Mouse (Mus musculus) inflammation-experienced regulatory T-cells (primary cell): ENCODE measurements around the gene Clcn2. TPM values are rescaled to one million over a fixed set of nuclear protein-coding genes. Genes with fewer than 3 reads are reported as not detected.

Source experiments
- polyA plus RNA-seq, 2 experiments: library from polyadenylated mRNA; unstranded; fragments of 100-300 nt; shearing (Covaris generic); gene quantifications; one replicate each; pipeline ENCODE4 v1.2.1; 2017

Clcn2 gene
- polyA plus RNA-seq: 1 to 10 TPM; 2.7 to 3.5 TPM

GRCm38 (mm10) chr16:20717181-20717977 lies at the start of gene Clcn2, which contains the start of gene Polr2h:
TSS of gene Clcn2 (minus strand) at chr16:20717746.
TSS of gene Polr2h (plus strand) at chr16:20717665.

DNA sequence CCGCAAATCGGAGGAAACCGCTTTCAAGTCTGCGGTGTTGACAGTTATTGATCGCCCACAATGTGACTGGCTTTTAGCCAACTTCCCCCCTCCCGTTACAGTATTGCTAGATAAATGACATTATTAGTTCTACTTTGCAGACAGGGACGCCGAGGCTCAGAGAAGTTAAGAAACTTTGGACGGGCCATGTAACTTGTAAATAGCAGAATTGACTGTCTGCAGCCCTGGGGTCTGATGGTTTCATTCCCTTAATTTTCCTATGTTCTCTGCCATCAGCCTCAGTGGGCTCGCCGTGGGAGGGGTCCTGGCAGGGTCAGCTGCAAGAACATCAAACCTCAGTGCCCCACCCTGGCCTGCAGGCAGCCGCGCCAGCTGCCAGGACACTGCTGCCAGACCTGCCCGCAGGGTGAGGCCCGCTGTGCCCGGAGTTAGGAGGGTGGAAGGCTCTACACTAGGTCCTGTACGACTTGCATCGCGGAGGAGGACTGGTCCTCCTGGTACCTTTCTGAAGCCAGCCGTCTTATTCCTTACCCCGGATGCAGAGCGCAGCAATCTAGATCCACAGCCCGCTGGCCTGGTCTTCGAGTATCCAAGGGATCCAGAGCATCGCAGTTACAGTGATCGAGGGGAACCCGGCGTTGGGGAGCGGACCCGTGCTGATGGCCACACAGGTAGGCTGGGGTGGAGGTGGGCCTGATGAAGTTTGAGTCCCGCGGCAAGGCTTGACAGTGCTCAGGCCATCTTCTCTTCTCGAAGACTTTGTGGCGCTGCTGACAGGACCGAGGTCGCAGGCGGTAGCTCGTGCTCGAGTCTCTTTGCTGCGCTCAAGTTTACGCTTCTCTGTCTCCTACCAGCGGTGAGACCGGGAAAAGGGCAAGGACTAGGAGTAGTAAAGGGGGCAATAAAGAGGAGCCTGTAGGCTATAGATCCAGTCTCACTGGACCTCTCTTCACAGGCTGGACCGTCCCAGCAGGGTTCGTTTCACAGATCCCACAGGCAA lies 16.5 kb upstream of the Clcn2 start, which contains the start of gene Thpo:
Gene Thpo (minus strand): TSS at position 781 of the 1,000 bp plus-strand sequence.

DNA sequence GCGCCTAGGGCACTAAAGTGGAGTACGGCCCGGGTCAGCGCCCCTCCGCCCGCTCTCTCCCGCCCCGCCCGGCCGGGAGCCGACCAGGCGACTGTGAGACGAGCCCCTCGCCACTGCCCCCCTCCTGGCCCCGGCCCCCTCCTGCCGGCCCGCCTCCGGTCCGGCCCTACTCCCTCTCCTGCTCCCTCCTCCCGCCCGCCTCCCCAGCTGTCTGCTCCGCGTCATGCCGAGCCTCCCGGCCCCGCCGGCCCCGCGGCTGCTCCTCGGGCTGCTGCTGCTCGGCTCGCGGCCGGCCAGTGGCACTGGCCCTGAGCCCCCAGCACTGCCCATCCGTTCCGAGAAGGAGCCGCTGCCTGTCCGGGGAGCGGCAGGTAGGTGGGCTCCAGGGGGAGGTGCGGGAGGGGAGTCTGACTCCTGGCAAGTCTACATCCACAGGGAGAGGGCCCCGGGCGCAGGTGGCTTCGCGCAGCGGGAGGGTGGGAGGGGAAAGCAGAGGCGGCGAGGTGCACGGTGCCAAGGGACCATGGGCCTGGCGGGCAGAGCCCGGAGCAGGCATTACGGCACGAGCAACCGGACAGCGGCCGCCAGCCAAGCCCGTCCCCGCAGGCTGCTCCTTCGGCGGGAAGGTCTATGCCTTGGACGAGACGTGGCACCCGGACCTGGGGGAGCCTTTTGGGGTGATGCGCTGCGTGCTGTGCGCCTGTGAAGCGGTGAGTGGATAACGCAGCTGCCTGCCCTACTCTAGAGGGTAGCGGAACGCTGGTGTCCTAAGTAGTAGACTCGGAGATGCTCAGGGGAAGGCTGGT lies 15.6 kb upstream of the Clcn2 start, which contains the start of gene Chrd:
Gene Chrd (plus strand): TSS at position 203 of the 806 bp plus-strand sequence.

GRCm38 (mm10) chr16:20693111-20693701 lies 24.3 kb downstream of the Clcn2 start, which contains the start of gene Fam131a:
TSS of gene Fam131a (plus strand) at chr16:20693241.

GRCm38 (mm10) chr16:20668013-20668412 lies 49.5 kb downstream of the Clcn2 start, which contains the start of gene Eif4g1:
TSS of gene Eif4g1 (plus strand) at chr16:20668313.

Other genes with a start within 250 kb of the Clcn2 start
- 10 to 100 TPM; 70.2 to 83.7 TPM for gene Eif2b5, start 218.9 kb downstream of the Clcn2 start, polyA plus RNA-seq
- 10 to 100 TPM; 24.1 to 26.7 TPM for gene Dvl3, start 200.8 kb downstream of the Clcn2 start, polyA plus RNA-seq
- gene Ap2m1, start 182.3 kb downstream of the Clcn2 start, polyA plus RNA-seq: 100 to 1,000 TPM; 385 to 421 TPM
- 100 to 1,000 TPM in 1 of 2 experiments, 10 to 100 TPM in 1; 65.1 to 102 TPM for gene Abcf3, start 169.2 kb downstream of the Clcn2 start, polyA plus RNA-seq
- 1 to 10 TPM in 1 of 2 experiments, under 1 TPM in 1; 0.08 to 2.4 TPM for gene Vwa5b2, start 128.3 kb downstream of the Clcn2 start, polyA plus RNA-seq
- 10 to 100 TPM; 16.1 to 20.0 TPM for gene Eef1akmt4, start 106.2 kb downstream of the Clcn2 start, polyA plus RNA-seq
- not detected for gene Gm49333, start 106.1 kb downstream of the Clcn2 start, polyA plus RNA-seq
- gene Alg3, start 106.0 kb downstream of the Clcn2 start, polyA plus RNA-seq: 10 to 100 TPM; 39.7 to 42.7 TPM
- gene Camk2n2, start 96.5 kb downstream of the Clcn2 start, polyA plus RNA-seq: under 1 TPM; 0.29 to 0.84 TPM
- not detected for gene Ece2, start 87.9 kb downstream of the Clcn2 start, polyA plus RNA-seq
- gene Psmd2, start 66.1 kb downstream of the Clcn2 start, polyA plus RNA-seq: 100 to 1,000 TPM; 221 to 235 TPM
- gene Eif4g1, start 49.4 kb downstream of the Clcn2 start, polyA plus RNA-seq: 100 to 1,000 TPM; 104 to 132 TPM
- gene Fam131a, start 24.5 kb downstream of the Clcn2 start, polyA plus RNA-seq: 1 to 10 TPM; 1.3 to 3.9 TPM
- 10 to 100 TPM; 50.7 to 72.0 TPM for gene Polr2h, start 81 bp downstream of the Clcn2 start, polyA plus RNA-seq
- not detected for gene Chrd, start 15.4 kb upstream of the Clcn2 start, polyA plus RNA-seq
- under 1 TPM in 1 of 2 experiments, not detected in 1; 0.11 TPM for gene Thpo, start 16.8 kb upstream of the Clcn2 start, polyA plus RNA-seq